Mouse (Mus musculus): ENCODE results near the gene Dock4. TPM values are rescaled to one million over a fixed set of nuclear protein-coding genes. Genes with fewer than 3 reads are reported as not detected.

The Dock4 gene
- polyA plus RNA-seq, 1 experiment, result 2.6 TPM

DNA sequence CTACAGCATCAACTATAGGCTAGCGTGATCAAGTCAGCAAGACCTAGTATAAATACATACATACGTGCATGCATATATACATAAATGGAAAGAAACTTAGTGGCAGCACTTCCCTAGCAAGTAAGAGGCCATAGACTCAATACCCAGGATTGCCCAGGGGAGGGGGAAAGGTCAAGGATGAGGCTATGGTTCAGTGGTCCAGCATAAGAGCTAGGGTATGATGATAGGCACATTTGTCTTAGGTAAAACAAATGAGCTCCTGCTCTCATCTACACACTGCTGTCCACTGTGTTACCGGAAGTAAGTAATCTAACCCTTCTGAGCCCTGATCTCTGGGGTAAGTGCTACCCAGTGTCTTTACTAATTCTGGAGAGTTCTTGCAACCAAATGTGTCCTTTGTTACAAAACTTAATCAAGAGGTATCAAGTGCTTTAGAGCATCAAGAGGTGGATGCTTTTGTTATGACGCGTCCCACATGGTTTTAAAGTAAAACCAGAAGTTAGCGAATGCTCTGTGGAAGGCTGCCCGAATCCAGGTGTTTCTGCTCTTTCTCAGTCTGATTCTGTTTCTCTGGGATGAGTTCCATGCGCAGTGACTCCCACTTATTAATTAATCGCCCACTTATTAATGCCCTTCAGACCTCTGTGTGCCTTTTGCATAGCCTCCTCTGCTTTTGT lies 3.5 kb downstream of the Dock4 start:
- no peak overlapping the region for H3K27ac ChIP-seq (ENCODE audit: control insufficient read depth, insufficient read depth, low read depth, low read length, poor library complexity)
- no peak overlapping the region for H3K4me3 ChIP-seq (replicated peaks; ENCODE audit: control insufficient read depth, low read depth, low read length)
- WGBS, result 84% methylated on average over 9 of the region's 9 CpGs
- H3K4me1 ChIP-seq (ENCODE audit: control insufficient read depth, insufficient read depth, low read length), result no peaks in the 10 kb centered on the region
- TF ChIP-seq POLR2A (IDR thresholded peaks at IDR 0.05; ENCODE audit: borderline replicate concordance, control insufficient read depth, low read depth, low read length) (no peak), CTCF (IDR thresholded peaks at IDR 0.05; ENCODE audit: control insufficient read depth, insufficient read depth, low read length) (no peak)

DNA sequence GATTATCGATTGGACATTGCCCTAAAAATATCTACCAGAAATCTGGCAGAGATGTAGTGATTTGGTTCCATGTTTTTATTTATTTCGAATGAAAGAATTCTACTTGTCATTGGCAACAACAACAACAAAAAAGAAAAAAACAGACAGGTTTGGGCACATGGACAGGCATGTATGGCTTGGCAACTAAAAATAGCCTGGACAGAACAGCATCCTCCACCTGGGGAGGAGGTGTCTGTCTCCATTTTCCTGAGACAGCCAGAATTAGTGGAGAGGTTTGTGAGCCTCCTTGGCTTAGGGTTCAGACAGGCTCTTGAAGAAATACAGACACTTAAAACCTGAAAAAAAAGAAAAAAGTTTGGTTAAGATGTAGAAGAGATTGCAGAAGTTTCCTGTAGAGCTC lies 10.8 kb downstream of the Dock4 start:
- TF ChIP-seq CTCF (IDR thresholded peaks at IDR 0.05; ENCODE audit: control insufficient read depth, insufficient read depth, low read length) (no peak), POLR2A (IDR thresholded peaks at IDR 0.05; ENCODE audit: borderline replicate concordance, control insufficient read depth, low read depth, low read length) (no peak)
- no peak overlapping the region for H3K27ac ChIP-seq (ENCODE audit: control insufficient read depth, insufficient read depth, low read depth, low read length, poor library complexity)
- 79% methylated on average over 2 of the region's 2 CpGs for WGBS
- H3K4me1 ChIP-seq (ENCODE audit: control insufficient read depth, insufficient read depth, low read length), result no peaks in the 10 kb centered on the region
- no peak overlapping the region for H3K4me3 ChIP-seq (replicated peaks; ENCODE audit: control insufficient read depth, low read depth, low read length)

DNA sequence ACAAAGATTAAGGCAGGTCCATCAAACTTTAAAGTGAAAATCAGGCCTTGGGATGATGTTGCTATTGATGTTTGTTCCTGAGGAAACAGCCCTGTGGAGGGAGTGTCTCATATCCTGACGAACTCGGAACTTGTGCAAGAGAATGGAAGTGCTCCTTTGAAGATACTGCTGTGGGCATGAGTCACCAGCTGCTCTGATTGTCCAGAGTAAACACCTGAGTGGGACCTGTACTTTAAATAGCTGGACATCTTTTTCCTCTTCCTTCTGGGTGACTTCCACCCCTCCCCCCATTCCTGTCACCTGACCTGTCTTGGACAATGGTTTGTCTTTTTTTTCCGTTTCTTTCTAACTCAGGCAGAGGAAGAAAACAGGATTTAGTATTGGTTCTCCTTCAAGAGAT lies 13.2 kb downstream of the Dock4 start:
- TF ChIP-seq CTCF (IDR thresholded peaks at IDR 0.05; ENCODE audit: control insufficient read depth, insufficient read depth, low read length) (no peak), POLR2A (IDR thresholded peaks at IDR 0.05; ENCODE audit: borderline replicate concordance, control insufficient read depth, low read depth, low read length) (no peak)
- no peak overlapping the region for H3K27ac ChIP-seq (ENCODE audit: control insufficient read depth, insufficient read depth, low read depth, low read length, poor library complexity)
- H3K4me3 ChIP-seq (replicated peaks; ENCODE audit: control insufficient read depth, low read depth, low read length), result no peak overlapping the region
- no peaks in the 10 kb centered on the region for H3K4me1 ChIP-seq (ENCODE audit: control insufficient read depth, insufficient read depth, low read length)
- WGBS, result 74% methylated on average over 3 of the region's 3 CpGs

DNA sequence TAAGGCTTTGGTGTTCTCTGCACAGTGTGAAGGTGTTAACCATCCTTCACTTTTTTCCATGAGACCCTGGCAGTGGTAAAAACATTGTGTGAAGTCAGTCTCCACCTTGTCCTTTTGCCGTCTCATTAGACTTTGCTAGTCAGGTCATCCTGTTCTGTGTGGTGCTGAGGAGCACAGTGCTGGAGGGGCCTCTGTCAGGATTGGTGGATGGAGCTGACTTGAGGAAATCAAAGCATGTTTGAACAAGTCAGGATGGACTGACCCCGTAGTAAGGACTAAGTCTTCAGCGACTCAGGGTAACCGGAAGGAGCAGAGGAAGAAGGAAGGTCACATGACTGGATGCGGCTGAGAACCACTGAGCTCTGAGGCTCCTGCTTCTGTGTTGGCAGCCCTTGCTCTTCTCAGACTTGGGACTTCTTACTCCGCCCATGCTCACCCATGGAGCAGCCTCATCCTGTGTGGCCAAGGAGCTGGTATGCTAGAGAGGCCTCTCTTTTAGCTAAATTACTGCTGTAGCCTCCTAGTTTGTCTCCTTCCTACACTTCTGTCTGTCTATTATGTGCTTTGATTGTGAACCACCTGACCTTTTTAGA lies 14.0 kb downstream of the Dock4 start:
- no peak overlapping the region for H3K27ac ChIP-seq (ENCODE audit: control insufficient read depth, insufficient read depth, low read depth, low read length, poor library complexity)
- 44% methylated on average over 6 of the region's 6 CpGs for WGBS

DNA sequence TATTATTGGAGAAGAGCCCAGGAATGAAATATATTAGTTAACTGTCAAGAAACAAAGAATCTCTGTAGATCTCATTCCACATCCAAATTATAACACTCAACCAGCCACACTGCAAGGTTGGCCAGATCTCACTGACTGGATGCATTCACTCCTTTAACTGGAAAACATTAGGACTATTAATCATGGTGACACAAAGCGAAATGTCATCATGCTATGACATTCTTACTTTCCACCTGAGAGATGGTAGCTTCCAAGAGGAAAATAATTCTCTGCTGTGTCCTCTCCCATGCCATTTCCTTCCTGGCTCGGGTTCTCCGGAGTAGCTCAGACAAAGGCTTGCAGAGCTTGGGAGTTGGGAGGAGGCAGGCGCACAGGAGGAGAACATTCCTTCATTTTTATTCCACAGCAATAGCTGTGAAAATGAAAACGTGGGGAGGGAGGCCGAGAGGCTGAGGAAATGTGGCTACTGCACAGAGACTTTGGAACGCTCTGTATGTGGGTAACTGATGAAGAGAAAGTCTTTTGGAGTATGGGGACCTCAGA lies 17.0 kb downstream of the Dock4 start:
- WGBS, result 77% methylated on average over 7 of the region's 7 CpGs
- H3K27ac ChIP-seq (ENCODE audit: control insufficient read depth, insufficient read depth, low read depth, low read length, poor library complexity), result no peak overlapping the region
- TF ChIP-seq CTCF (IDR thresholded peaks at IDR 0.05; ENCODE audit: control insufficient read depth, insufficient read depth, low read length) (no peak), POLR2A (IDR thresholded peaks at IDR 0.05; ENCODE audit: borderline replicate concordance, control insufficient read depth, low read depth, low read length) (no peak)
- H3K4me3 ChIP-seq (replicated peaks; ENCODE audit: control insufficient read depth, low read depth, low read length), result no peak overlapping the region
- H3K4me1 ChIP-seq (ENCODE audit: control insufficient read depth, insufficient read depth, low read length), result no peaks in the 10 kb centered on the region

More for the DNA sequence above, 14.0 kb downstream of the Dock4 start:
- H3K4me3 ChIP-seq (replicated peaks; ENCODE audit: control insufficient read depth, low read depth, low read length), result no peak overlapping the region
- TF ChIP-seq CTCF (IDR thresholded peaks at IDR 0.05; ENCODE audit: control insufficient read depth, insufficient read depth, low read length), result no peak
- TF ChIP-seq POLR2A (IDR thresholded peaks at IDR 0.05; ENCODE audit: borderline replicate concordance, control insufficient read depth, low read depth, low read length), result no peak
- H3K4me1 ChIP-seq (ENCODE audit: control insufficient read depth, insufficient read depth, low read length), result no peaks in the 10 kb centered on the region

DNA sequence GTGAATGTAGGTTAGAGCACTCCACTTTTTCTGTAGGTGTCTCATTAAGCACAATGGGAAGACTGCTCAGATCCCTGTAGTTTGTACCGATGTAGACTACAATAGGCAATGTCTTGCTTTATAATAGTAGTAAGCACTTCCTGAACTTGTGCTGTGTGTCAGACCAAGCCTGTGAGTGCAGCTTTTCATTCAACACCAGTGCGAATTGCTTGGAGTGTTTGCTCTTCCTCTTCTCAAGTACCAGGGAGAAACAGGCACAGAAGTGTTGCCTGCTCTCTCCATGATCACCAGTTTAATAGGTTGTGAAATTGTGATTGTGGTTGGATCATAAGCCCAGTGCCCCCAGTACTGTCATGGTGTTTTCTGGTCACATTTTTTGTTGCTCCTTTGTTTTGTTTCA lies 18.1 kb downstream of the Dock4 start:
- H3K4me3 ChIP-seq (replicated peaks; ENCODE audit: control insufficient read depth, low read depth, low read length), result no peak overlapping the region
- TF ChIP-seq POLR2A (IDR thresholded peaks at IDR 0.05; ENCODE audit: borderline replicate concordance, control insufficient read depth, low read depth, low read length) (no peak), CTCF (IDR thresholded peaks at IDR 0.05; ENCODE audit: control insufficient read depth, insufficient read depth, low read length) (no peak)
- no peak overlapping the region for H3K27ac ChIP-seq (ENCODE audit: control insufficient read depth, insufficient read depth, low read depth, low read length, poor library complexity)
- H3K4me1 ChIP-seq (ENCODE audit: control insufficient read depth, insufficient read depth, low read length), result no peaks in the 10 kb centered on the region
- 62% methylated on average over 2 of the region's 2 CpGs for WGBS

DNA sequence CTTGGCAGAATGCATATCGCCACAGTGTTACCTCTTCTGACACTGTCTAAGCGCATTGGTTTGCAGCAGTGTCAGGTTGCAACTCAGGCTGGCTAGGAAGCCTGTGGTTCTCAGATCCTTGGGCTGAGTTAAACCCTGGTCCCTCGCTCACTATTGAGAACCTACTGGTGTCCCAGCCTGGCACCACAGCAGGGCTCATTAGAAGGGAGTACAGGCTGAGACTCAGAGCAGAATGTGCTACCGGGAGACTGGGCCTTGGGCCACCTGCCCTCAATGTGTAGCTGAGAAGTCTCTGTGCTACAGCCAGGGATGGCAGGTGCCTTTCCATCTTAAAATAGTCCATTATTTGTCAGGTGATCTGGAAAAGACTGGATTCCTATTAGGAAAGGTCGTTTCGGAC lies 18.5 kb downstream of the Dock4 start:
- WGBS, result 74% methylated on average over 6 of the region's 6 CpGs

DNA sequence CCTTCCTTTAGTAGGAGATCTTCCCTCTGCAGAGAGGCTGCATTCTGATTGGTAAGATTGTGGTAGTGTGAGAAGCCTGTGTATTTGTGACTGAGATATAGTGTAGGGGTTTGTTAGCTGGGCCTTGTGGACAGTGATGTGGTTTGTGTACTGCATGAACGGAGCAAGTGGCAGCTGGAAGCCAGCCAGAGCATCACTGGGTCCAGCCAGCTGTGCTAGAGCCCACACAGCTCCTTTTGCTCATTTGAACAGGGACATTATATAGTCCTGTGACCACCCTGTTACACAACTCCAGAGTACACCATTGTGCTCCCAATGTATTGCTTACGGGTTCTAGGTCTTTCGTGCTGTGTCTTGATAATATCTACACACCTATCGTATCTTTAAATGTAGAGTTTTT lies 22.5 kb downstream of the Dock4 start:
- H3K4me3 ChIP-seq (replicated peaks; ENCODE audit: control insufficient read depth, low read depth, low read length), result no peak overlapping the region
- H3K27ac ChIP-seq (ENCODE audit: control insufficient read depth, insufficient read depth, low read depth, low read length, poor library complexity), result no peak overlapping the region
- TF ChIP-seq CTCF (IDR thresholded peaks at IDR 0.05; ENCODE audit: control insufficient read depth, insufficient read depth, low read length) (no peak), POLR2A (IDR thresholded peaks at IDR 0.05; ENCODE audit: borderline replicate concordance, control insufficient read depth, low read depth, low read length) (no peak)
- 75% methylated on average over 4 of the region's 4 CpGs for WGBS
- no peaks in the 10 kb centered on the region for H3K4me1 ChIP-seq (ENCODE audit: control insufficient read depth, insufficient read depth, low read length)

More for the DNA sequence above, 18.5 kb downstream of the Dock4 start:
- H3K4me1 ChIP-seq (ENCODE audit: control insufficient read depth, insufficient read depth, low read length), result no peaks in the 10 kb centered on the region
- H3K27ac ChIP-seq (ENCODE audit: control insufficient read depth, insufficient read depth, low read depth, low read length, poor library complexity), result no peak overlapping the region
- no peak overlapping the region for H3K4me3 ChIP-seq (replicated peaks; ENCODE audit: control insufficient read depth, low read depth, low read length)
- TF ChIP-seq CTCF (IDR thresholded peaks at IDR 0.05; ENCODE audit: control insufficient read depth, insufficient read depth, low read length), result no peak
- no peak for TF ChIP-seq POLR2A (IDR thresholded peaks at IDR 0.05; ENCODE audit: borderline replicate concordance, control insufficient read depth, low read depth, low read length)

Data from bone marrow, adult 2 months (tissue).